Mouse (Mus musculus): ENCODE measurements around the gene Mmp9.

- no peak for TF ChIP-seq CTCF (IDR thresholded peaks at IDR 0.05; ENCODE audit: low read depth, low read length)
- no peak for TF ChIP-seq GATA1 (IDR thresholded peaks at IDR 0.05; ENCODE audit: borderline replicate concordance, low read length)
- no peak for TF ChIP-seq POLR2AphosphoS5 (IDR thresholded peaks at IDR 0.05; ENCODE audit: insufficient replicate concordance, low read depth, low read length)
- no peak for TF ChIP-seq TAL1 (conservative IDR thresholded peaks at IDR 0.05; ENCODE audit: low read depth, low read length)
- TF ChIP-seq GATA2 (IDR thresholded peaks at IDR 0.05; ENCODE audit: borderline replicate concordance, low read depth, low read length), result no peak
Observed at GRCm38 (mm10) chr2:164930706-164931581, 9.6 kb upstream of the Mmp9 start.

Measured in G1E (cell line).